Mouse (Mus musculus): ENCODE measurements around the gene Oasl1.

GRCm38 (mm10) chr5:114913686-114914085, 9.4 kb upstream of the Oasl1 start:
- TF ChIP-seq CTCF (IDR thresholded peaks at IDR 0.05; ENCODE audit: extremely low read depth, insufficient read depth, insufficient read length, insufficient replicate concordance) (no peak), POLR2A (IDR thresholded peaks at IDR 0.05; ENCODE audit: low read depth, low read length) (no peak)

Measured in spleen, adult 2 months (tissue).